Mouse (Mus musculus) monocyte, adult 5-6 weeks (primary cell): ENCODE measurements at regions not wholly inside any gene's neighbourhood (a gene's known extent, or its start where the extent isn't known, plus 50 kb on each side); places are given as distances from the start of the nearest gene placed in this dataset.
"Not testable (repeated sequence)": the region's sequence is repeated elsewhere in the genome, so short reads cannot be mapped to it uniquely, and the experiment has no call there.

Experiments used
- ATAC-seq: fragments of 153-309, 156-312 bp; replicated peaks from 2 replicates; pipeline ENCODE4 v1.8.0; 2017; ENCODE audit warnings: mild to moderate bottlenecking; ENCODE audit not compliant: low TSS enrichment, insufficient number of reproducible peaks, severe bottlenecking, poor library complexity, low FRiP score

GRCm38 (mm10) chr3:120441127-120441526 is 656.9 kb upstream of the Ptbp2 start:
- ATAC-seq: no peak

- no peak for ATAC-seq
Observed at GRCm38 (mm10) chr3:120430285-120430684, 646.0 kb upstream of the Ptbp2 start.

GRCm38 (mm10) chr3:120416634-120417033 is 632.4 kb upstream of the Ptbp2 start:
- ATAC-seq: no peak

- ATAC-seq: no peak
Observed at GRCm38 (mm10) chr3:120375688-120376289, 591.5 kb upstream of the Ptbp2 start.

- ATAC-seq: no peak
Observed at GRCm38 (mm10) chr3:120342747-120343377, 558.6 kb upstream of the Ptbp2 start.

GRCm38 (mm10) chr3:120341882-120342281 is 557.6 kb upstream of the Ptbp2 start:
- ATAC-seq: no peak

GRCm38 (mm10) chr3:120335843-120336585 is 551.7 kb upstream of the Ptbp2 start:
- no peak for ATAC-seq

GRCm38 (mm10) chr3:120307042-120307441 is 522.8 kb upstream of the Ptbp2 start:
- not testable (repeated sequence) for ATAC-seq

GRCm38 (mm10) chr3:120305608-120306007 is 521.3 kb upstream of the Ptbp2 start:
- no peak for ATAC-seq
